Mouse (Mus musculus) neural tube, embryonic 15.5 days (tissue): ENCODE measurements around the gene Efhc1. TPM values are rescaled to one million over a fixed set of nuclear protein-coding genes. Genes with fewer than 3 reads are reported as not detected.
"Not testable (repeated sequence)": the region's sequence is repeated elsewhere in the genome, so short reads cannot be mapped to it uniquely, and the experiment has no call there.

Experiments
- ATAC-seq: fragments of 200-750 bp; cut with Nextera tagmentation; 2 replicates; pipeline ENCODE4 v1.8.0; 2017; ENCODE audit warnings: mild to moderate bottlenecking, moderate TSS enrichment, moderate library complexity; ENCODE audit not compliant: low FRiP score
- H3K27ac ChIP-seq: fragments of 300-500 bp; sonication (generic); replicated peaks from 2 replicates; pipeline ENCODE4 v1.5.1; 2015; ENCODE audit warnings: mild to moderate bottlenecking, inconsistent platforms
- H3K27me3 ChIP-seq: fragments of 300-500 bp; sonication (generic); replicated peaks from 2 replicates; pipeline ENCODE4 v1.6.1; 2015; ENCODE audit warnings: inconsistent platforms
- H3K36me3 ChIP-seq: fragments of 300-500 bp; sonication (generic); 2 replicates; pipeline ENCODE4 v1.6.1; 2015; ENCODE audit warnings: inconsistent platforms
- H3K4me1 ChIP-seq: fragments of 300-500 bp; sonication (generic); 2 replicates; pipeline ENCODE4 v1.6.1; 2015; ENCODE audit warnings: inconsistent platforms
- H3K4me2 ChIP-seq: fragments of 300-500 bp; sonication (generic); 2 replicates; pipeline ENCODE4 v1.6.1; 2015; ENCODE audit warnings: inconsistent platforms, mild to moderate bottlenecking, moderate library complexity
- H3K4me3 ChIP-seq: fragments of 300-500 bp; sonication (generic); replicated peaks from 2 replicates; pipeline ENCODE4 v1.5.1; 2015; ENCODE audit warnings: mild to moderate bottlenecking, inconsistent platforms
- H3K9ac ChIP-seq: fragments of 300-500 bp; sonication (generic); replicated peaks from 2 replicates; pipeline ENCODE4 v1.6.1; 2015; ENCODE audit warnings: mild to moderate bottlenecking, inconsistent platforms
- H3K9me3 ChIP-seq: fragments of 300-500 bp; sonication (generic); replicated peaks from 2 replicates; pipeline ENCODE4 v1.6.1; 2016; ENCODE audit warnings: inconsistent platforms
- WGBS: fragments of 180-500 bp; shearing (Covaris S2); methylation state at CpG from one replicate; pipeline ENCODE4 v1.1.7; 2015; ENCODE audit warnings: mixed read lengths; 5-methylcytosine and 5-hydroxymethylcytosine counted together
- polyA plus RNA-seq: library from polyadenylated mRNA; unstranded; fragments of >200 nt; fragmentation: Nextera tagmentation; extraction: Ambion mirVana; gene quantifications from 2 replicates; pipeline ENCODE4 v1.2.1, GENCODE M21; 2015

Efhc1 gene
- polyA plus RNA-seq, 1 experiment from 2014 or later, result 1.3 TPM

GRCm38 (mm10) chr1:20922612-20923399, 28.6 kb upstream of the Efhc1 start:
- 62% methylated on average over 11 of the region's 11 CpGs for WGBS
- no peaks in the 10 kb centered on the region for H3K9me3 ChIP-seq
- ATAC-seq, result peak; percentile 51
- H3K36me3 ChIP-seq, result no peaks in the 10 kb centered on the region
- H3K27ac ChIP-seq, result 0 out of 2 replicates have a peak overlapping the region, but pooled peaks have one; percentile 3
- no peaks in the 10 kb centered on the region for H3K27me3 ChIP-seq
- H3K9ac ChIP-seq, result no peak overlapping the region
- H3K4me3 ChIP-seq, result no peak overlapping the region
- no peak overlapping the region for H3K4me2 ChIP-seq
- H3K4me1 ChIP-seq, result peaks cover 18% of the 10 kb centered on the region

GRCm38 (mm10) chr1:20925324-20925723, 26.1 kb upstream of the Efhc1 start:
- WGBS, result 90% methylated on average over 7 of the region's 7 CpGs
- not testable (repeated sequence) for H3K27ac ChIP-seq, H3K27me3 ChIP-seq, H3K4me3 ChIP-seq, H3K9ac ChIP-seq, H3K9me3 ChIP-seq, H3K36me3 ChIP-seq, ATAC-seq, H3K4me2 ChIP-seq
- H3K4me1 ChIP-seq, result peaks cover 12% of the 10 kb centered on the region

GRCm38 (mm10) chr1:20925926-20926325, 25.5 kb upstream of the Efhc1 start:
- ATAC-seq, result no peak
- no peaks in the 10 kb centered on the region for H3K27me3 ChIP-seq
- no peaks in the 10 kb centered on the region for H3K9me3 ChIP-seq
- no peak overlapping the region for H3K4me3 ChIP-seq
- H3K4me1 ChIP-seq, result peaks cover 12% of the 10 kb centered on the region
- no peak overlapping the region for H3K4me2 ChIP-seq
- WGBS, result 98% methylated on average over 4 of the region's 4 CpGs
- H3K9ac ChIP-seq, result no peak overlapping the region
- H3K36me3 ChIP-seq, result no peaks in the 10 kb centered on the region
- no peak overlapping the region for H3K27ac ChIP-seq

GRCm38 (mm10) chr1:20926376-20926775, 25.1 kb upstream of the Efhc1 start:
- H3K4me3 ChIP-seq, result no peak overlapping the region

GRCm38 (mm10) chr1:20928487-20928886, 22.9 kb upstream of the Efhc1 start:
- 34% methylated on average over 4 of the region's 4 CpGs for WGBS
- Histone ChIP-seq H3K27me3 (no peaks in the 10 kb centered on the region), H3K4me1 (peaks cover 2% of the 10 kb centered on the region; the same call in 1 of the 2 replicates), H3K36me3 (no peaks in the 10 kb centered on the region; the same call in 1 of the 2 replicates), H3K27ac (no peak overlapping the region), H3K4me2 (no peak overlapping the region), H3K9ac (no peak overlapping the region), H3K4me3 (no peak overlapping the region), H3K9me3 (no peaks in the 10 kb centered on the region)
- ATAC-seq, result no peak

More at GRCm38 (mm10) chr1:20926376-20926775, 25.1 kb upstream of the Efhc1 start:
- 85% methylated on average over 4 of the region's 4 CpGs for WGBS
- no peak overlapping the region for H3K4me2 ChIP-seq
- peaks cover 12% of the 10 kb centered on the region for H3K4me1 ChIP-seq
- no peaks in the 10 kb centered on the region for H3K9me3 ChIP-seq
- no peak for ATAC-seq
- no peak overlapping the region for H3K9ac ChIP-seq
- H3K36me3 ChIP-seq, result no peaks in the 10 kb centered on the region
- no peak overlapping the region for H3K27ac ChIP-seq
- H3K27me3 ChIP-seq, result no peaks in the 10 kb centered on the region

GRCm38 (mm10) chr1:20933457-20933856, 18.0 kb upstream of the Efhc1 start:
- H3K4me1 ChIP-seq, result no peaks in the 10 kb centered on the region
- WGBS, result 19% methylated on average over 7 of the region's 7 CpGs

GRCm38 (mm10) chr1:20935106-20935505, 16.3 kb upstream of the Efhc1 start:
- Histone ChIP-seq H3K4me3 (no peak overlapping the region), H3K27ac (no peak overlapping the region), H3K4me1 (no peaks in the 10 kb centered on the region), H3K27me3 (no peaks in the 10 kb centered on the region), H3K9me3 (no peaks in the 10 kb centered on the region), H3K9ac (no peak overlapping the region), H3K36me3 (peaks cover 10% of the 10 kb centered on the region), H3K4me2 (no peak overlapping the region)
- no peak for ATAC-seq
- WGBS, result 79% methylated on average over 22 of the region's 22 CpGs

More at GRCm38 (mm10) chr1:20933457-20933856, 18.0 kb upstream of the Efhc1 start:
- H3K4me3 ChIP-seq, result no peak overlapping the region
- H3K4me2 ChIP-seq, result no peak overlapping the region
- H3K27me3 ChIP-seq, result no peaks in the 10 kb centered on the region
- ATAC-seq, result peak; percentile 83
- no peaks in the 10 kb centered on the region for H3K9me3 ChIP-seq
- peaks cover 10% of the 10 kb centered on the region for H3K36me3 ChIP-seq
- no peak overlapping the region for H3K9ac ChIP-seq
- no peak overlapping the region for H3K27ac ChIP-seq

GRCm38 (mm10) chr1:20939046-20939445, 12.4 kb upstream of the Efhc1 start:
- no peak overlapping the region for H3K4me3 ChIP-seq
- no peaks in the 10 kb centered on the region for H3K4me1 ChIP-seq
- WGBS, result 31% methylated on average over 3 of the region's 3 CpGs
- peak; percentile 74; the same call in 1 of the 2 replicates for ATAC-seq
- H3K27ac ChIP-seq, result no peak overlapping the region
- H3K36me3 ChIP-seq, result peaks cover 10% of the 10 kb centered on the region
- no peak overlapping the region for H3K4me2 ChIP-seq
- H3K9me3 ChIP-seq, result no peaks in the 10 kb centered on the region
- H3K9ac ChIP-seq, result no peak overlapping the region
- no peaks in the 10 kb centered on the region for H3K27me3 ChIP-seq

GRCm38 (mm10) chr1:20940151-20940550, 11.3 kb upstream of the Efhc1 start:
- ATAC-seq, result no peak
- H3K9me3 ChIP-seq, result no peaks in the 10 kb centered on the region
- no peak overlapping the region for H3K27ac ChIP-seq
- no peak overlapping the region for H3K4me2 ChIP-seq
- no peaks in the 10 kb centered on the region for H3K27me3 ChIP-seq
- H3K4me1 ChIP-seq, result no peaks in the 10 kb centered on the region
- H3K4me3 ChIP-seq, result no peak overlapping the region
- WGBS, result 74% methylated on average over 16 of the region's 16 CpGs
- peaks cover 4% of the 10 kb centered on the region for H3K36me3 ChIP-seq
- no peak overlapping the region for H3K9ac ChIP-seq

GRCm38 (mm10) chr1:20941322-20941721, 10.1 kb upstream of the Efhc1 start:
- 47% methylated on average over 2 of the region's 2 CpGs for WGBS
- Histone ChIP-seq H3K9me3 (no peaks in the 10 kb centered on the region), H3K9ac (no peak overlapping the region), H3K4me1 (no peaks in the 10 kb centered on the region), H3K27me3 (no peaks in the 10 kb centered on the region), H3K4me3 (no peak overlapping the region), H3K4me2 (no peak overlapping the region), H3K36me3 (no peaks in the 10 kb centered on the region), H3K27ac (no peak overlapping the region)
- no peak for ATAC-seq

GRCm38 (mm10) chr1:20941857-20942256, 9.6 kb upstream of the Efhc1 start:
- Histone ChIP-seq H3K4me1 (no peaks in the 10 kb centered on the region), H3K27ac (no peak overlapping the region), H3K27me3 (no peaks in the 10 kb centered on the region), H3K4me2 (no peak overlapping the region), H3K9ac (no peak overlapping the region), H3K4me3 (no peak overlapping the region), H3K9me3 (no peaks in the 10 kb centered on the region), H3K36me3 (no peaks in the 10 kb centered on the region)
- WGBS, result 71% methylated on average over 7 of the region's 7 CpGs
- no peak for ATAC-seq

GRCm38 (mm10) chr1:20943016-20943415, 8.4 kb upstream of the Efhc1 start:
- no peak overlapping the region for H3K4me2 ChIP-seq
- no peak overlapping the region for H3K9ac ChIP-seq
- WGBS, result 97% methylated on average over 2 of the region's 2 CpGs
- H3K4me1 ChIP-seq, result no peaks in the 10 kb centered on the region
- H3K9me3 ChIP-seq, result no peaks in the 10 kb centered on the region
- no peak overlapping the region for H3K27ac ChIP-seq
- no peaks in the 10 kb centered on the region for H3K36me3 ChIP-seq
- no peak for ATAC-seq
- no peaks in the 10 kb centered on the region for H3K27me3 ChIP-seq
- no peak overlapping the region for H3K4me3 ChIP-seq
